Mouse (Mus musculus) lung, postnatal 0 days (tissue): ENCODE measurements around the gene Suds3. TPM values are rescaled to one million over a fixed set of nuclear protein-coding genes. Genes with fewer than 3 reads are reported as not detected.

Source experiments
- ATAC-seq: fragments of 200-750 bp; cut with Nextera tagmentation; 2 replicates; pipeline ENCODE4 v1.8.0; 2017; ENCODE audit warnings: moderate library complexity
- DNase-seq: peaks from one replicate; pipeline ENCODE4 v3.0.0-alpha.2; 2016; ENCODE audit warnings: low spot score
- H3K27ac ChIP-seq: fragments of 300-500 bp; sonication (generic); 2 replicates; pipeline ENCODE4 v1.5.1; 2014; ENCODE audit warnings: antibody characterized with exemption, mild to moderate bottlenecking, low read length, mixed read lengths
- H3K27me3 ChIP-seq: fragments of 300-500 bp; sonication (generic); replicated peaks from 2 replicates; pipeline ENCODE4 v1.6.1; 2014; ENCODE audit warnings: low read length, mixed read lengths; ENCODE audit not compliant: insufficient read depth
- H3K36me3 ChIP-seq: fragments of 300-500 bp; sonication (generic); 2 replicates; pipeline ENCODE4 v1.6.1; 2014; ENCODE audit warnings: low read length, mixed read lengths; ENCODE audit not compliant: insufficient read depth
- H3K4me1 ChIP-seq: fragments of 300-500 bp; sonication (generic); 2 replicates; pipeline ENCODE4 v1.6.1; 2014; ENCODE audit warnings: antibody characterized with exemption, low read depth, low read length, mixed read lengths; ENCODE audit not compliant: insufficient read depth
- H3K4me2 ChIP-seq: fragments of 300-500 bp; sonication (generic); replicated peaks from 2 replicates; pipeline ENCODE4 v1.6.1; 2014; ENCODE audit warnings: low read depth, mild to moderate bottlenecking, low read length, moderate library complexity, mixed read lengths
- H3K4me3 ChIP-seq: fragments of 300-500 bp; sonication (generic); 2 replicates; pipeline ENCODE4 v1.5.1; 2014; ENCODE audit warnings: low read depth, low read length
- H3K9ac ChIP-seq: fragments of 300-500 bp; sonication (generic); replicated peaks from 2 replicates; pipeline ENCODE4 v1.6.1; 2014; ENCODE audit warnings: low read depth, mild to moderate bottlenecking
- H3K9me3 ChIP-seq: fragments of 300-500 bp; sonication (generic); 2 replicates; pipeline ENCODE4 v1.6.1; 2016; ENCODE audit warnings: low read length, mixed read lengths
- CTCF ChIP-seq: IDR thresholded peaks from 2 replicates; pipeline ENCODE4 v1.5.1; 2016; ENCODE audit warnings: antibody characterized with exemption, mild to moderate bottlenecking
- EP300 ChIP-seq: IDR thresholded peaks from 2 replicates; pipeline ENCODE4 v1.6.1; 2016; ENCODE audit warnings: antibody characterized with exemption, mild to moderate bottlenecking, control low read depth
- WGBS: fragments of 180-500 bp; shearing (Covaris S2); extraction: QIAGEN DNeasy Blood & Tissue Kit; methylation state at CpG from one replicate; pipeline ENCODE4 v1.1.7; 2014; 5-methylcytosine and 5-hydroxymethylcytosine counted together
- polyA plus RNA-seq: library from polyadenylated mRNA; unstranded; fragments of >200 nt; fragmentation: Nextera tagmentation; extraction: Ambion mirVana; gene quantifications from 2 replicates; pipeline ENCODE4 v1.2.1, GENCODE M21; 2015

Suds3 gene
- polyA plus RNA-seq, 1 experiment from 2014 or later: 47.1 TPM

- H3K4me3 ChIP-seq: no peak overlapping the region
- ATAC-seq: no peak
- H3K36me3 ChIP-seq: peaks cover 21% of the 10 kb centered on the region
- 89% methylated on average over 16 of the region's 16 CpGs for WGBS
- DNase-seq: no peak
- no peak overlapping the region for H3K9ac ChIP-seq
- no peak overlapping the region for H3K27ac ChIP-seq
- H3K4me2 ChIP-seq: no peak overlapping the region
- no peaks in the 10 kb centered on the region for H3K9me3 ChIP-seq
- TF ChIP-seq CTCF (peak; percentile 39), EP300 (no peak)
- no peaks in the 10 kb centered on the region for H3K4me1 ChIP-seq
- no peaks in the 10 kb centered on the region for H3K27me3 ChIP-seq
Observed at GRCm38 (mm10) chr5:117111064-117111773, 4.7 kb downstream of the Suds3 start.

GRCm38 (mm10) chr5:117109522-117109921 lies 6.4 kb downstream of the Suds3 start:
- peak; percentile 58 for TF ChIP-seq CTCF
- TF ChIP-seq EP300: no peak

GRCm38 (mm10) chr5:117108731-117109130 lies 7.2 kb downstream of the Suds3 start:
- ATAC-seq: no peak
- no peak overlapping the region for H3K9ac ChIP-seq
- DNase-seq: no peak
- WGBS: 92% methylated on average over 13 of the region's 13 CpGs
- H3K27ac ChIP-seq: no peak overlapping the region
- no peak overlapping the region for H3K4me2 ChIP-seq
- no peaks in the 10 kb centered on the region for H3K27me3 ChIP-seq
- TF ChIP-seq CTCF (no peak), EP300 (no peak)
- H3K9me3 ChIP-seq: no peaks in the 10 kb centered on the region
- H3K36me3 ChIP-seq: peaks cover 45% of the 10 kb centered on the region
- no peak overlapping the region for H3K4me3 ChIP-seq
- no peaks in the 10 kb centered on the region for H3K4me1 ChIP-seq

More at GRCm38 (mm10) chr5:117109522-117109921, 6.4 kb downstream of the Suds3 start:
- Histone ChIP-seq H3K27ac (no peak overlapping the region), H3K36me3 (peaks cover 37% of the 10 kb centered on the region), H3K9ac (no peak overlapping the region), H3K27me3 (no peaks in the 10 kb centered on the region), H3K4me3 (no peak overlapping the region), H3K4me1 (no peaks in the 10 kb centered on the region), H3K9me3 (no peaks in the 10 kb centered on the region), H3K4me2 (no peak overlapping the region)
- DNase-seq (no peak), ATAC-seq (no peak)
- WGBS: 90% methylated on average over 8 of the region's 8 CpGs

DNA sequence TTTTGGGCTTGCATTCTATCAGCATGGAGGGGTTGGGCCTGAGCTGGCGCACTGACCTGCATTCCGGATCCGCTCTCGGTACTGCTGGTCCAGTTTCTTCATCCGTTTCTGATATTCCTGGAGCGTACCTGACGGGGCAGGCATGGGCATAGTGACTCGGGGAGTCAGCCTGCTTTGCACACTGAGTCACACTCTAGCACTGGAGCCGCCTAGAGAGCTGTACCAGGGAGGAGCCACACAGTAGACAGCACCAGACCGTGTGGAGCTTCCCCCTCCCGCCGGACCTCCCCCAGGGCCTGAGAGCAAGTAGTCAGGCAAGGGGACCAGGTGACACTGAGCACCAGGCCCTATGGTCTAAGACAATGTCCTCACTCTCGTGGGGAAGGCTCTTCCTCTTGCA lies 7.6 kb downstream of the Suds3 start:
- H3K4me3 ChIP-seq: no peak overlapping the region
- no peaks in the 10 kb centered on the region for H3K9me3 ChIP-seq
- no peak overlapping the region for H3K4me2 ChIP-seq
- H3K27ac ChIP-seq: no peak overlapping the region
- H3K4me1 ChIP-seq: no peaks in the 10 kb centered on the region
- peaks cover 47% of the 10 kb centered on the region for H3K36me3 ChIP-seq
- H3K9ac ChIP-seq: no peak overlapping the region
- H3K27me3 ChIP-seq: no peaks in the 10 kb centered on the region
- WGBS: 95% methylated on average over 13 of the region's 13 CpGs
- no peak for DNase-seq
- no peak for ATAC-seq
- TF ChIP-seq EP300: no peak
- no peak for TF ChIP-seq CTCF

DNA sequence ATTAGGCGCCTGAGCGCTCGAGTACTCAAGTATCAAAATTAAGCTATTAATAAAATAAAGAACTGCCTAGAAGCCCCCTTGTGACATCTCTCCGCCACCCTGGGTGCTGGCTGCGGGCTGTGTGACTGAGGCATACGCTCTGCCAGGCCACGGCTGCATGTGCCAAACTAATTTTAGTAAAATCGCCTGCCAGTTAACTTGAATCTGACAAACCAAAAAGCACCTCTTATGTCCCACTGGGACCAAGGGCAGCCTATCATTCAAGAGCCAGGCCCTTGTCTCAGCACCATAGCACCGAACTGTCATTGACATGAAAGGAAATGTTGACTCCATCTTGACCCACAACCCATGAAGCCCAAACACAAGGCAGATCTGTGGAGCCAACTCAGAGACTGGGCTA lies 10.2 kb downstream of the Suds3 start:
- H3K4me1 ChIP-seq: no peaks in the 10 kb centered on the region
- H3K36me3 ChIP-seq: peaks cover 42% of the 10 kb centered on the region
- H3K9ac ChIP-seq: no peak overlapping the region
- DNase-seq: no peak
- ATAC-seq: no peak
- no peak overlapping the region for H3K4me2 ChIP-seq
- no peak for TF ChIP-seq CTCF
- no peak for TF ChIP-seq EP300
- 83% methylated on average over 9 of the region's 9 CpGs for WGBS
- no peak overlapping the region for H3K27ac ChIP-seq
- no peaks in the 10 kb centered on the region for H3K9me3 ChIP-seq
- no peak overlapping the region for H3K4me3 ChIP-seq
- H3K27me3 ChIP-seq: no peaks in the 10 kb centered on the region

- WGBS: 93% methylated on average over 12 of the region's 12 CpGs
- no peak for ATAC-seq
Observed at GRCm38 (mm10) chr5:117104329-117104728, 11.6 kb downstream of the Suds3 start.

More at GRCm38 (mm10) chr5:117104329-117104728, 11.6 kb downstream of the Suds3 start:
- Histone ChIP-seq H3K9ac (no peak overlapping the region), H3K36me3 (peaks cover 44% of the 10 kb centered on the region), H3K4me1 (no peaks in the 10 kb centered on the region), H3K27me3 (no peaks in the 10 kb centered on the region), H3K4me2 (no peak overlapping the region), H3K9me3 (no peaks in the 10 kb centered on the region), H3K27ac (no peak overlapping the region), H3K4me3 (no peak overlapping the region)
- TF ChIP-seq EP300: no peak
- TF ChIP-seq CTCF: no peak
- no peak for DNase-seq
